Mouse (Mus musculus): ENCODE measurements around the gene Ube2s. TPM values are rescaled to one million over a fixed set of nuclear protein-coding genes. Genes with fewer than 3 reads are reported as not detected.

The Ube2s gene
- polyA plus RNA-seq, 1 experiment from 2014 or later, result 269 TPM

DNA sequence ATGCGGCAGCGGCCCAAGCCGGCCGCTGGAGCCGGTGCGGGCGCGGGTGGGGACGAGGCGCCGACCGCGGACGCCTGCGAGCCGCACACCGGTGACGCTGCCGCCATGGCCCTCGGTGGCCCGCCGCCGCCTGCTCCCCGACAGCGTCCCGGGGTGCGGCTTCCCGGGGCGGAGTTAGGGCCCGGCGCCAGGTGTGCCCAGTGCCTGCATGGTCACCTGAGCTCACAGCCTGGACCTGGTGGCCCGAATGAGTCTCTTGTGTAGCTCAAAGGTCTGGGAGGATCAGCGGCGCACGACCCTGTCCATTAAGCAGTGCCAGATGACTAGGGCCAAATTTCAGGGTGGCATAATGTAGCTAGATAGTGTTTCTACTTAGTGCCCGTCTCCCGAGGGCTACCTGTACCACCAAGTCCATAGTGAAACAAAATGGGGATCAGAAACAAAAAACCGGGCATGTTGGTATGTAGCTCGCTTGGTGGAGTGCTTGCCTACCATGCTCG, 22.9 kb downstream of the Ube2s start, which contains the start of gene Tmem238:
Gene Tmem238, minus strand, starts transcription at position 221 of the 500 bp plus-strand sequence.
- peaks cover 5% of the 10 kb centered on the region for H3K36me3 ChIP-seq
- peak within 1 kb of the TSS; percentile 56 for H3K4me3 ChIP-seq
- no peaks in the 10 kb centered on the region for H3K27me3 ChIP-seq
- H3K9ac ChIP-seq, result peak within 1 kb of the TSS; percentile 67
- no peaks in the 10 kb centered on the region for H3K9me3 ChIP-seq
- H3K4me1 ChIP-seq (replicated peaks), result peaks cover 27% of the 10 kb centered on the region
- peak within 1 kb of the TSS; percentile 92 for H3K4me2 ChIP-seq
- H3K27ac ChIP-seq (replicated peaks), result peak within 1 kb of the TSS; percentile 71
- ATAC-seq (ENCODE audit: low FRiP score, low read depth), result no peak
- WGBS, result 8% methylated on average over 40 of the region's 40 CpGs

DNA sequence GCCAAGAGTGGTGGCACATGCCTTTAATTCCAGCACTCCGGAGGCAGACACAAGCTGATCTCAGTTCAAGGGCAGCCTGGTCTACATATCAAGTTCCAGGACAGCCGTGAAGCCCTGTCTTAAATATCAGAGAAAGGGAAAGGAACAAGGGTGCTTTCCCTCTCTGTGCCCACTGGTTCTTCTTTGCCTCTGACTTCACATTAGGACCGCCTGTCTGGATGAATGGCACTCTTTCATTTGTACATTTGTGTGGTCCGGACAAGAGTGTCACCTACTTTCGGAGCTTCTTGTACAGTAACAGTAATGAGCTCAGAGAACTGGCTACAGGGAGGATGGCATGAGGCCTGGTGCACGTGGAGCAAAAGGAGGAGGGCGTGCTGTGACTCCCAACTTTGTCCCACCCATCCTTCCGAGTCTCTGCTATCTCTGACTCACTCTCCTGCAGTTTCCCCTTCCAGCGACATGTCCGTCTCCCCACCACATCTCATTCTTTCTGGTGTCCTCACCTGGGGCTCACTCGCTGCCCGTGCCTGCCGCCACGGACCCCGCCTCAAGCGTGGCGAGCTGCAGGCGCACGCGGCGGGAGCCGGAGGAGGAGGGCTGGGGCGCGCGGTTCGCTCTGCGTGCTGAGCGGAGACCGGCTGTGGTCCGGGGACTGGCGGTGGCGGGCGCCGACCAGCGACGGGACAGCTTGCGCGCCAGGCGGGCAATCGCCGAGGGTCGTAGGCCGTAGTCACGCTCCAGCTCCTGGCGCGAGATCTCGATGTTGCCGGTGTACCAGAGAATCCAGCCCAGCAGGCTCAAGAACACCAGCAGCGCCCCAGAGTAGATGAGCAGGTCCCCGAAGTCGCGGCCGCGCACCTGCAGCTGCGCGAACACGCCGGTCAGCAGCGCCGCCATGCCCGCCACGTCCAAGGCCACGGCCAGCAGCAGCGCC, 23.6 kb downstream of the Ube2s start:
- no peaks in the 10 kb centered on the region for H3K36me3 ChIP-seq
- H3K9ac ChIP-seq, result peak overlapping the region; percentile 67
- peak overlapping the region; percentile 92 for H3K4me2 ChIP-seq
- H3K9me3 ChIP-seq, result no peaks in the 10 kb centered on the region
- WGBS, result 2% methylated on average over 59 of the region's 64 CpGs
- H3K27me3 ChIP-seq, result 0 out of 2 replicates have a peak, but pooled peaks cover 3% of the 10 kb centered on the region
- ATAC-seq (ENCODE audit: low FRiP score, low read depth), result peak; percentile 49
- peak overlapping the region; percentile 71 for H3K27ac ChIP-seq (replicated peaks)
- peaks cover 20% of the 10 kb centered on the region for H3K4me1 ChIP-seq (replicated peaks)
- H3K4me3 ChIP-seq, result peak overlapping the region; percentile 56

DNA sequence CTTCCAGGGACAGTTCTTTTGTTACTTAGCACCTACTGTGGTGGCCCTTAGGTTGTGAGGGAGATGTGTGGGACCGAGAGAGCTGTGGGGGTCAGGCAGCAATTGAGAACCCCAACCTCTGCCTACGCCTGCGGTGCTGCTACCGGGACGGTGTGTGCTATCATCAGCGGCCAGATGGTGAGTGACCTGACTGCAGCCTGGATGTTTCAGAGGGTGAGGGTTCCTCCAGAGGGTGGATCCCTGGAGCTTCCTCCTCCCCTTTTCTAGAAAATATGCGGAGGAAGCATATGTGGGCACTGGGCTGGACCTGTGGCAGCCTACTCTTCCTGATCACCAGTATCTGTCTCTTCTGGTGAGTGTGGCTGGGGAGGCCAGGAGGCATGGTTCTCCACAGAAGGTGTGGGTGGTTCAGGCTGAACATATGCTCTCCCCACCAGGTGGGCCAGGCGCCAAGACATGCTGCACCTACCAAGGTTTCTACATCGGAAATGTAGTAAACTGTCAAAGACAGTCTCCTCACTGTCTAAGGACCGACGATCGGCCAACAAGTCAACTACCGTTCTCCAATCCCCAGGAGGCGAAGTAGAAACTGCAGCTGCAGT, 28.6 kb downstream of the Ube2s start:
- no peaks in the 10 kb centered on the region for H3K36me3 ChIP-seq
- H3K4me1 ChIP-seq (replicated peaks), result peaks cover 7% of the 10 kb centered on the region
- H3K4me3 ChIP-seq, result no peak overlapping the region
- H3K27ac ChIP-seq (replicated peaks), result no peak overlapping the region
- no peak overlapping the region for H3K9ac ChIP-seq
- WGBS, result 83% methylated on average over 14 of the region's 14 CpGs
- H3K27me3 ChIP-seq, result peaks cover 26% of the 10 kb centered on the region
- no peaks in the 10 kb centered on the region for H3K9me3 ChIP-seq
- H3K4me2 ChIP-seq, result no peak overlapping the region
- no peak for ATAC-seq (ENCODE audit: low FRiP score, low read depth)

DNA sequence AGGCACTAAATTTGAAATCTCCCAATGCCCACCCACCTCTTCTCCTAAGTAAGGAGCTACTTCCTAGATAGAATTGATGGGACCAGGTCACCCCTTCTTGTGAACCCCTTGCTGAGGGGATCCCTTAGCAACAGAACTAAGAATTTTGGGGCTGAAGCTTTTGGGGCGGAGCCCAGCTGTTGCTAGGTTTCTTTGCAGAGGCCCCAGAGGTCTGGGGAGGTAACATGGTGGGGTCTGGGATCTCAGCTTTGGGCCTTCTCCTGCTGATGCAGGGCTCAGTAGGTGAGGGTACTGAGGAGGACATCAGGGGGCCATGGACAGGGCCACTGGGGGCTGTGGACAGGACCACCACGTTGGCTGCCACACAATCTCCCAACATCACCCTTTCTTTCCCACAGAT, 29.6 kb downstream of the Ube2s start, which contains the start of the genes Il11 and Tmem190:
Gene Il11, minus strand, starts transcription at position 101 of the 400 bp plus-strand sequence.
Gene Tmem190, plus strand, starts transcription at position 179 of the 400 bp plus-strand sequence.
- no peak within 1 kb of the TSS for H3K4me3 ChIP-seq
- WGBS, result 78% methylated on average over 2 of the region's 2 CpGs
- ATAC-seq (ENCODE audit: low FRiP score, low read depth), result no peak
- no peaks in the 10 kb centered on the region for H3K36me3 ChIP-seq
- no peak within 1 kb of the TSS for H3K4me2 ChIP-seq
- H3K27ac ChIP-seq (replicated peaks), result no peak within 1 kb of the TSS
- H3K9me3 ChIP-seq, result no peaks in the 10 kb centered on the region
- peaks cover 36% of the 10 kb centered on the region for H3K27me3 ChIP-seq
- no peaks in the 10 kb centered on the region for H3K4me1 ChIP-seq (replicated peaks)
- H3K9ac ChIP-seq, result no peak within 1 kb of the TSS

DNA sequence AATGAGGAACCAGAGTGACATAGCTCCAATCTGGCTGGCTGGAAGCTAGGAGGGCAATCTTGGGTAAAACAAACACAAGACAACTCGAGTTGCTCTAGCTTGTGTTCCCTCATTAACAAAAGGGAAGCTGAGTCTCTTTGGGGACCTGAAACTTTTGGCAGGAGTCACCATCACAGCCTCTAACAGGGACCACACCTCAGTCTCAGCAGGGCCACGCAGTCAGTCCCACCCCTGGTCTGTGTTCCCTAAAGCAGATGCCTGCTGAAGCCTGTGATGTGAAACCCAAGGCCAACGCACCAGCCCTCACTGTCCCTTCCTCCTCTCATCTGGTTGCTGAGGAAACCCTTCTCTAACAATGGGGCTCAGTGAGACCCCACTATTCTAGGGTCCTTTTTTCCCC, 30.3 kb downstream of the Ube2s start:
- Histone ChIP-seq H3K36me3 (no peaks in the 10 kb centered on the region), H3K9ac (no peak overlapping the region), H3K27me3 (peaks cover 41% of the 10 kb centered on the region), H3K4me1 (replicated peaks) (peaks cover 5% of the 10 kb centered on the region), H3K27ac (replicated peaks) (no peak overlapping the region), H3K9me3 (no peaks in the 10 kb centered on the region), H3K4me2 (no peak overlapping the region), H3K4me3 (no peak overlapping the region)
- 54% methylated on average over 3 of the region's 3 CpGs for WGBS
- no peak for ATAC-seq (ENCODE audit: low FRiP score, low read depth)

DNA sequence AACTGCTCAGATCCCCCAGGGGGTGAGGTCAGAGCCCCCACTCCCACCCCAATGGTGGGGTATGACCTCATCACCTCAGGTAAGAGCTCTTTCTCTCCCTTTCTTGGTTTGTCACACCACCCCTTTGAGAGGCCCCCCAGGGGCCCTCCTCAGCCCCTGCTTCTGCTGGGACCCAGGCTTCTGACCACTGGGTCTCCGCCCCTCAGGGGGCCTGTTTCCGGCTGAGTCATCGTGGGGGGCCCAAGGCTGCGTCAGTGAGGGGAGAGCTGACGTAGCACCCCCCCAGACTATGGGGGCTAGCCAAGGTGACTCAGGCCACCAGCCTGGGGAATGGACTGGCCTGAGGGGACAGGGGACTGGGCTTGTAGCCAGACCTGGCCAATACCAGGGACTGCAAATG, 32.5 kb downstream of the Ube2s start:
- peaks cover 10% of the 10 kb centered on the region for H3K4me1 ChIP-seq (replicated peaks)
- H3K4me2 ChIP-seq, result no peak overlapping the region
- no peak overlapping the region for H3K27ac ChIP-seq (replicated peaks)
- no peak overlapping the region for H3K9ac ChIP-seq
- H3K9me3 ChIP-seq, result no peaks in the 10 kb centered on the region
- WGBS, result 42% methylated on average over 5 of the region's 5 CpGs
- no peaks in the 10 kb centered on the region for H3K36me3 ChIP-seq
- no peak overlapping the region for H3K4me3 ChIP-seq
- no peak for ATAC-seq (ENCODE audit: low FRiP score, low read depth)
- peaks cover 63% of the 10 kb centered on the region for H3K27me3 ChIP-seq

DNA sequence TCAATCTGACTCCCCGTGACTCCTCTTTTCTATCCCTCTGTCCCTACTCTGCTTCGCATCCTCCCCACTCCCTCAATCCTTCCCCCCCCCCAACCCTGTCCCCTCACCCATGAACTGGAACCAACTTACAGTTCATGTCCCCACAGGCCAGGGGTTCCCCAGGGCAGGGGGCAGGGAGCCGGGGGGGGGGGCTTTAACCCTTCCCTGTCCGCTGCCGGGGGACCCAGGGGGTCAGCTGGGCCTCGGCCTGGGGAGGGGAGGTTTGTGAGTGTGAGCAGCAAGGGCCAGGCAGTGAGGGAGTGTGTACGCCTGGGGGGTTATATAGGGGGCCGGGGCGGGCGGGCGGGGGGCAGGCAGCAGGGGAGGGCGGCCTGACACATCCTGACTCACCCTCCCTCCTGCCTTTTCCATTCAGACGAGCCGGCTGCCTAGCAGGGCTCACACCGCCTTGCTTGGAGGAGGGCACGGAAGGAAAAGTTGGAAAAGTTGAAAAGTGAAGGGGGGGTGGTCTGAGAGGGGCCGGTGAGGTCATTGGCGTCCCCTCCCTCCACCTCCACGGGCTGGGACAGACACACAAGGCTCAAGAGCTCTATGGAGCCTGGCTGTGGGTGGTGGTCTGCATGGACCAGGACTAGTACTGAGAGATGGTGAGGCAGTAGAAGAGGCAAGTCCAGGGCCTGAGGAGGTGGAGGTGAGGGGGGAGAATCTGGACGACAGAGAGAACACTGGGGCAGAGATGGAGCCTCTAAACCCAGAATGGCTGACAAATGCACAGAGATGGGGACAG, 34.3 kb downstream of the Ube2s start:
- H3K4me2 ChIP-seq, result no peak overlapping the region
- no peaks in the 10 kb centered on the region for H3K9me3 ChIP-seq
- ATAC-seq (ENCODE audit: low FRiP score, low read depth), result peak; percentile 24; the same call in 1 of the 2 replicates
- H3K4me1 ChIP-seq (replicated peaks), result peaks cover 10% of the 10 kb centered on the region
- no peak overlapping the region for H3K27ac ChIP-seq (replicated peaks)
- 4% methylated on average over 19 of the region's 20 CpGs for WGBS
- H3K4me3 ChIP-seq, result peak overlapping the region; percentile 34
- H3K36me3 ChIP-seq, result no peaks in the 10 kb centered on the region
- no peak overlapping the region for H3K9ac ChIP-seq
- peaks cover 65% of the 10 kb centered on the region for H3K27me3 ChIP-seq

DNA sequence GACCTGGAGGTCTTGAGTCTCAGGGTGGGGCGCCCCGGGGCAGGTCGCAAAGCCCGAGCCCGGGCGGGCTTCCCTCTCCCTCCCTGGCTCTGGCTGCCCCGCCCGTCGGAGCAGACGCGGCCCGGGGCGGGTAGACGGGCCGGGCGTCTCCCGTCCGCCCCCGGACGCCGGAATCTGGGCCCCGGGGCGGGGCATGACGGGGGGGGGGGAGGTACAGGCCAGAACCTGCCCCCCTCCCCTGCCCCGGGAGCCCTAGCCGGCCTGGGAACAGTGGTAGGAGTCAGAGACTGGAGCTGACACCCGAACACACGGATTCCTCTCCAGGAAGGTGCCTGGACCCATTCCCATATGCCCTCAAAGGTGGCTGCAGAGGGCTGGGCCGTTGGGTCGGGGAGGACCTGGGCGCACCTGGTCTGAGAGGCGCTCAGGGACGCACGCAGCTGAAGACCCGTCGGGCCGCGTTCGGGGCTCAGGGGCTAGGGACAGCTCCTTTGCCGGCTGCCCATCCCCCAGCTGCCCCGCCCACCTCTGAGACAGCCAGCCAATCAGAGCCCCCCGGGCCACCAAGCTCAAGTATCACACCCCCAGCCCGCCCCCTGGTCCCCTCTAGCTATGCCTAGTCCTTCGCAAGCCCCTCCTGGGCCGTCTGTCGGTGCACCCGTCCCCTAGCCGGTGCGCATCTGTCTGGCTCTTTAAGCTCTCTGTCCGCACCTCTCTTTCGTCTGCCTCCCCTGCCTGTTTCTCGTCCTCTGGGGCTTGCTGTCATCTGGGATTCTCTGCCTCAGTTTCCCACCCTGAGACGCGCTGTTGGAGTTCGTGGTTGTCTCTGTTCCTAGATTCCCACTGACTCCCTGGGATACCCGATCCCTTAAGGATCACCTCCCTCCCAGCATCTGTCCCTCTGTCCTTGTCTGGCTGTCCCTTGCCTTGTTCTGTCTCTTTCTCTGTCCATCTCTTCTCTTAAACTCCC, 35.2 kb downstream of the Ube2s start:
- no peaks in the 10 kb centered on the region for H3K36me3 ChIP-seq
- H3K4me1 ChIP-seq (replicated peaks), result peaks cover 10% of the 10 kb centered on the region
- H3K4me2 ChIP-seq, result peak overlapping the region; percentile 53
- peak overlapping the region; percentile 25 for H3K9ac ChIP-seq
- peak overlapping the region; percentile 34 for H3K4me3 ChIP-seq
- H3K9me3 ChIP-seq, result no peaks in the 10 kb centered on the region
- ATAC-seq (ENCODE audit: low FRiP score, low read depth), result peak; percentile 73
- H3K27ac ChIP-seq (replicated peaks), result no peak overlapping the region
- WGBS, result 1% methylated on average over 33 of the region's 56 CpGs
- H3K27me3 ChIP-seq, result peaks cover 57% of the 10 kb centered on the region

DNA sequence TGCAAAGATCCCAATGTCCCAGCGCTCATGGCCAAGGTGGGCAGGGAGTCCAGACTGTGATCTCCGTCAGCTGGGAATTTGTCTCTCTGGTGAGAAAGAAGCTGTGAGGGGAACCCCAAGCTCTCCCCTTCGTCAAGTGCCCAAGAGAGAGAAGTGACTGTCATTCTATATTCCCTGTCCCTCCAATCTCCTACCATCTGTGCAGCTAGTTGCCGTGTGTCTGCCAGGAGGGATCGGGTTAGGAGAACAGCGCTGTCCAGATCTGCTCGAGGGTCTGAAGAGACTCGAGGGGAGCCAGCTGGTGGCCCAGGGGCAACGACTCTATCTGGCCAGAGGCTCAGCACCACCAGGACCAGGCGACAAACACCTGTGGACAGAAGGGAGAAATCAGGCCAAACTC, 36.3 kb downstream of the Ube2s start:
- Histone ChIP-seq H3K27ac (replicated peaks) (no peak overlapping the region), H3K9me3 (no peaks in the 10 kb centered on the region), H3K9ac (no peak overlapping the region), H3K27me3 (peaks cover 57% of the 10 kb centered on the region), H3K4me2 (no peak overlapping the region), H3K4me1 (replicated peaks) (peaks cover 10% of the 10 kb centered on the region), H3K36me3 (no peaks in the 10 kb centered on the region), H3K4me3 (no peak overlapping the region)
- no peak for ATAC-seq (ENCODE audit: low FRiP score, low read depth)
- WGBS, result 54% methylated on average over 10 of the region's 10 CpGs

DNA sequence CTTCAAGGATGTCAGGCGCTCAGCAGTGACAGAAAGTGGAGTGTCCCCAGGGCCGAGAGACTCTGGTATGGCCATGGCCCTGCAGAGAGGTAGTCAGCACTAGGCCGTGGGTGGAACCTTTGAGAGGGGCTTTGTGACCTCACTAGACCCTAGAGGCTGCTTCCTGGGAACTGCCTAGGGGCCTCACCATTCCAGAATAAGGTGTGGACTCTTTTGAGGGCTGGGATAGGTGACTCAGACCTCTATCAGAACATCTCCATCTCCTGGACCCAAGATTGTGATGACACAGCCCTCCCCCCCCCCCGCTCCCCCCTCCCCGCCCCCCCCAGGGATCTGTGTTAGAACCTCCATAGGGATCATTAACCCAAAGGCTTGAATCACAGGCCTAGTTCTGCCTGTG, 41.2 kb downstream of the Ube2s start, which contains the start of gene Fam71e2:
Gene Fam71e2, minus strand, starts transcription at position 101 of the 400 bp plus-strand sequence.
- Histone ChIP-seq H3K27ac (replicated peaks) (no peak within 1 kb of the TSS), H3K9ac (no peak within 1 kb of the TSS), H3K4me1 (replicated peaks) (no peaks in the 10 kb centered on the region), H3K4me3 (no peak within 1 kb of the TSS), H3K4me2 (no peak within 1 kb of the TSS), H3K27me3 (peaks cover 19% of the 10 kb centered on the region), H3K36me3 (no peaks in the 10 kb centered on the region), H3K9me3 (no peaks in the 10 kb centered on the region)
- ATAC-seq (ENCODE audit: low FRiP score, low read depth), result no peak
- WGBS, result 79% methylated on average over 4 of the region's 5 CpGs
